Mouse (Mus musculus): ENCODE results near the gene Asb3. TPM values are rescaled to one million over a fixed set of nuclear protein-coding genes. Genes with fewer than 3 reads are reported as not detected.
A peak's percentile ranks its signal among the peaks of the same experiment; 100 is the strongest.

Asb3 gene
- polyA plus RNA-seq, 1 experiment from 2014 or later = 34.2 TPM

GRCm38 (mm10) chr11:30943522-30943921 lies 58.3 kb downstream of the Asb3 start:
- no peak overlapping the region for H3K27ac ChIP-seq (replicated peaks)
- H3K9me3 ChIP-seq (replicated peaks) = no peaks in the 10 kb centered on the region
- ATAC-seq (ENCODE audit: insufficient number of reproducible peaks, low FRiP score, low TSS enrichment, low read depth) = no peak
- no peak overlapping the region for H3K9ac ChIP-seq
- H3K36me3 ChIP-seq = peaks cover 54% of the 10 kb centered on the region
- H3K4me1 ChIP-seq = no peaks in the 10 kb centered on the region
- WGBS = 92% methylated on average over 2 of the region's 2 CpGs
- no peaks in the 10 kb centered on the region for H3K27me3 ChIP-seq
- H3K4me3 ChIP-seq (replicated peaks) = no peak overlapping the region
- H3K4me2 ChIP-seq (replicated peaks) = no peak overlapping the region

DNA sequence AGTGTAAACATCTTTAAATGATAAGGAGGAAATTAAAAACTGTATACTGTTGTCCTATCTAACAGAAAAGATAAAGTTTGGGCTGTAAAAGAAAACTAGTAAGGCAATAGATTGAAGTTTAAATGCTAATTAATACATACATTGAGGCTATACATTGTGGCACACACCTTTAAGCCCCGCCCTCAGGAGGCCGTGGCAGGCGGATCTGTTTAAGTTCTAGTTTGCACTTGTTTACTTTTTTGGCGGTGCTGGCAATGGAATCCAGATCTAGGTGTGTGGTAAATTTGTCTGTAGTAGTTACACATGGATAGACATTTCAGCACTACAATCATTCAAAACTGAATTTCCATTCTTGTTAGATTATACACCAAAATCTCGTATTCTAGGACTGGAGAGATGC lies 67.6 kb downstream of the Asb3 start:
- Histone ChIP-seq H3K4me2 (replicated peaks) (peak overlapping the region; percentile 54), H3K4me1 (peaks cover 13% of the 10 kb centered on the region), H3K4me3 (replicated peaks) (peak overlapping the region; percentile 70), H3K9me3 (replicated peaks) (0 out of 2 replicates have a peak, but pooled peaks cover 8% of the 10 kb centered on the region), H3K27ac (replicated peaks) (no peak overlapping the region), H3K36me3 (peaks cover 25% of the 10 kb centered on the region), H3K9ac (no peak overlapping the region), H3K27me3 (no peaks in the 10 kb centered on the region)
- 52% methylated on average over 5 of the region's 5 CpGs for WGBS
- no peak for ATAC-seq (ENCODE audit: insufficient number of reproducible peaks, low FRiP score, low TSS enrichment, low read depth)

GRCm38 (mm10) chr11:30953469-30954154 lies 68.4 kb downstream of the Asb3 start:
- peak; percentile 84 for ATAC-seq (ENCODE audit: insufficient number of reproducible peaks, low FRiP score, low TSS enrichment, low read depth)
- H3K9me3 ChIP-seq (replicated peaks) = 0 out of 2 replicates have a peak, but pooled peaks cover 8% of the 10 kb centered on the region

DNA sequence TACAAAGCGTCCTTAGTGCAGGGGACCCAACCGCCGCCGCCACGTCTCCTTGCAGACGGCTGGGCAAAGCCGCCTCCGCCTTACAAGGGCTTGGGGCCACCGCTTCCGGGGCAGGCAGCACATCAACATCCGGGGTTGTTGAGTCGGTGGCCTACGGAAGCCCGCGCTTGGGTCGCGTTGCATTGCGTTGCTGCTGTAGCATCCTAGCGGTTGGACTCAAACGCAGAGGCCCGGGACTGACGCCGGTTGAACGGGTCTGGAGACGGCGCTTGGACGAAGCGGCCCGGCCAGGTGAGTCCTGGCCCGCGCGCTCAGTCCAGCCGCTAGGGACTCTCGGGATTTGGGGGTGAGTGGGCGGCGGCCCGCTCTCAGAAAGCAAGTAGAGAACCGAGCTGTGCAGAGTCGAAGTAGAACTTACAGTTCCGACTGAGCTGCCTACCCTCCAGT lies 69.1 kb downstream of the Asb3 start, which contains the start of gene Erlec1:
Erlec1 (minus strand) TSS at position 57 of the 447 bp plus-strand sequence.
- no peaks in the 10 kb centered on the region for H3K27me3 ChIP-seq
- peaks cover 14% of the 10 kb centered on the region for H3K36me3 ChIP-seq
- peak within 1 kb of the TSS; percentile 81 for H3K27ac ChIP-seq (replicated peaks)
- peaks cover 13% of the 10 kb centered on the region for H3K4me1 ChIP-seq
- H3K4me3 ChIP-seq (replicated peaks) = peak within 1 kb of the TSS; percentile 70
- H3K9me3 ChIP-seq (replicated peaks) = 0 out of 2 replicates have a peak, but pooled peaks cover 8% of the 10 kb centered on the region
- peak within 1 kb of the TSS; percentile 65 for H3K4me2 ChIP-seq (replicated peaks)
- peak within 1 kb of the TSS; percentile 76 for H3K9ac ChIP-seq
- ATAC-seq (ENCODE audit: insufficient number of reproducible peaks, low FRiP score, low TSS enrichment, low read depth) = peak; percentile 99
- under 1% methylated on average over 36 of the region's 40 CpGs for WGBS

More at GRCm38 (mm10) chr11:30953469-30954154, 68.4 kb downstream of the Asb3 start:
- no peaks in the 10 kb centered on the region for H3K27me3 ChIP-seq
- H3K9ac ChIP-seq = peak overlapping the region; percentile 76
- WGBS = under 1% methylated on average over 29 of the region's 32 CpGs
- H3K4me3 ChIP-seq (replicated peaks) = peak overlapping the region; percentile 70
- H3K27ac ChIP-seq (replicated peaks) = peak overlapping the region; percentile 79
- peaks cover 13% of the 10 kb centered on the region for H3K4me1 ChIP-seq
- H3K36me3 ChIP-seq = peaks cover 20% of the 10 kb centered on the region
- H3K4me2 ChIP-seq (replicated peaks) = peak overlapping the region; percentile 54

DNA sequence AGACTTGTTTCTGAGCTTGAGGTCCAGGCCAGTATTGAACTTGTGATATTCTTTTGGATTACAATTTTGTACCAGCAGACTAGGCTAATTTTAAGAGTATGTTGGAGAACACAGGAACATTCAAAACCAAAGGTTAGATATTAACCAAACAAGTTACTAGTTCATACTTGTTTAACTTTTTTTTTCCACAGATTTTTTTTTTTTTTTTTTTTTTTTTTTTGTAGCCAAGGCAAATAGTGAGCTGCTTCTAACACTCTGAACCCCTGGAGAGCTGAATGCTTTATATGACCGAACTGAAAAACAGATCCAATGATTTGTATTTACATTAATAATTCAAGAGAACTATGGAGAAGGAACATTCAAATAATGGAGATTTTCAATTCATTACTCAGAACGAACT lies 100.0 kb downstream of the Asb3 start:
- no peaks in the 10 kb centered on the region for H3K27me3 ChIP-seq
- no peaks in the 10 kb centered on the region for H3K36me3 ChIP-seq
- H3K4me3 ChIP-seq (replicated peaks) = peak overlapping the region; percentile 63; the same call in 1 of the 2 replicates
- H3K9ac ChIP-seq = no peak overlapping the region
- H3K4me2 ChIP-seq (replicated peaks) = peak overlapping the region; percentile 58
- no peak overlapping the region for H3K27ac ChIP-seq (replicated peaks)
- 44% methylated on average over 2 of the region's 2 CpGs for WGBS
- no peak for ATAC-seq (ENCODE audit: insufficient number of reproducible peaks, low FRiP score, low TSS enrichment, low read depth)
- H3K4me1 ChIP-seq = peaks cover 4% of the 10 kb centered on the region
- H3K9me3 ChIP-seq (replicated peaks) = no peaks in the 10 kb centered on the region

DNA sequence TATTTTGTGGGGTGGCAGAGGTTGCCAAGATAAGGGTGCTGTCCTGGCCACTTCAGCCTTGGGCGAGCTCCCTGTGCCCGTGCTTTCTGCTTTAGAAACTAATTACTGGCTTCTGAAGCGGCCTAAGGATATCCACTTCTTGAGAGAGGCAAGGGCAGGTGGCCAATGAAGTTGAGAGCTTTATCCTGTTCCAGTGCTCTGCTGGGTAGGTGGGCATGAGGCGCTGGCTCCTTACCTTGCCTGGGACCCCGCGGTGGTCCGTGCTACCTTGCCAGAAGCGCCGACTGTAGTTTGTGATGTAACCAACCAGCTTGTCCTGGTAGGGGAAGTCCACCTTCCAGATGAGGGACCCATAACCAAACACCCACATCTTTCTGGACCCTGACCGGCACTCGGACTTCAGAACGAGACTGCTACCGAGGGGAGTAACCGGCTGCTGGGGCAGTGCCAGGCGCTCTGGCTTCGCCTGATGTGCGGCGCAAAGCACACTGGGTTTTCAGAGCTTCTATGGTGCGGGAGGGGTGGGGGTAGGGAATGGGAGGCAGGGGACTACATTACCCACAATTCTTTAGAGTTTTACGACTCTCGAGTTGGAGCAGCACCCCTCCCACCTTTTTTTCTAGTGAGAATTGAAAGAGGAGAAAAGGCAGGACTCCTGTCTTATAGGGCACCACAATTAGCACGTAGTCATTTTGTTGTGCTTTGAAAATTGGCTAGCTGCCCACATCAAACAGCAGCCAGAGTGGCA lies 100.8 kb downstream of the Asb3 start, which contains the start of gene Chac2:
Chac2 (minus strand) TSS at position 474 of the 748 bp plus-strand sequence.
- peaks cover 4% of the 10 kb centered on the region for H3K4me1 ChIP-seq
- H3K27me3 ChIP-seq = no peaks in the 10 kb centered on the region
- ATAC-seq (ENCODE audit: insufficient number of reproducible peaks, low FRiP score, low TSS enrichment, low read depth) = peak; percentile 96
- peak within 1 kb of the TSS; percentile 67 for H3K27ac ChIP-seq (replicated peaks)
- peak within 1 kb of the TSS; percentile 63 for H3K4me3 ChIP-seq (replicated peaks)
- peak within 1 kb of the TSS; percentile 58 for H3K4me2 ChIP-seq (replicated peaks)
- H3K36me3 ChIP-seq = no peaks in the 10 kb centered on the region
- H3K9ac ChIP-seq = peak within 1 kb of the TSS; percentile 57
- no peaks in the 10 kb centered on the region for H3K9me3 ChIP-seq (replicated peaks)
- WGBS = 1% methylated on average over 22 of the region's 22 CpGs

DNA sequence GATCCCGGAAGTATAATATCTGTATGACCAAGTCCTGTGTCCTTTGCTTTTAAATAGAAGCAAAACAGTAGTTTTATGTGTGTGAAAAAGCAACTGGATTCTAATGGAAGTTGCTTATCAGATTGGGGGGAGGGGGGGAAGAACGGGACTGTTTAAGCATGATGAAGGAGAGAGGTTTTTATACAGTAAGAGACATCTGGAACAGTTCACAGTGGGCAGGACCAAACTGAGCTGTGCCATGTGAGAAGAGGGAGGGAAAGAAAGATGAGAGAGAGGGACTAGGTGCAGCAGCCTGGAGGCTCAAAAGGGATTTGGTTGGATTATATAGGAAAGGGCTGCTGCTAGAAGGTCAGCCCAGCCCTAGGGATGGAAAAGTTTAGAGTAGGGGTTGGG lies 101.4 kb downstream of the Asb3 start:
- no peaks in the 10 kb centered on the region for H3K36me3 ChIP-seq
- no peaks in the 10 kb centered on the region for H3K27me3 ChIP-seq
- peak overlapping the region; percentile 57; the same call in 1 of the 2 replicates for H3K9ac ChIP-seq
- peaks cover 4% of the 10 kb centered on the region for H3K4me1 ChIP-seq
- ATAC-seq (ENCODE audit: insufficient number of reproducible peaks, low FRiP score, low TSS enrichment, low read depth) = peak; percentile 81
- H3K9me3 ChIP-seq (replicated peaks) = no peaks in the 10 kb centered on the region
- peak overlapping the region; percentile 58 for H3K4me2 ChIP-seq (replicated peaks)
- H3K4me3 ChIP-seq (replicated peaks) = peak overlapping the region; percentile 63
- WGBS = 0% methylated on average over 2 of the region's 2 CpGs
- peak overlapping the region; percentile 67; the same call in 1 of the 2 replicates for H3K27ac ChIP-seq (replicated peaks)

GRCm38 (mm10) chr11:30996670-30997069 lies 111.5 kb downstream of the Asb3 start:
- Histone ChIP-seq H3K27ac (replicated peaks) (no peak overlapping the region), H3K4me3 (replicated peaks) (no peak overlapping the region), H3K27me3 (no peaks in the 10 kb centered on the region), H3K9ac (no peak overlapping the region), H3K9me3 (replicated peaks) (no peaks in the 10 kb centered on the region), H3K4me2 (replicated peaks) (no peak overlapping the region), H3K36me3 (no peaks in the 10 kb centered on the region), H3K4me1 (no peaks in the 10 kb centered on the region)
- 67% methylated on average over 3 of the region's 3 CpGs for WGBS
- no peak for ATAC-seq (ENCODE audit: insufficient number of reproducible peaks, low FRiP score, low TSS enrichment, low read depth)

DNA sequence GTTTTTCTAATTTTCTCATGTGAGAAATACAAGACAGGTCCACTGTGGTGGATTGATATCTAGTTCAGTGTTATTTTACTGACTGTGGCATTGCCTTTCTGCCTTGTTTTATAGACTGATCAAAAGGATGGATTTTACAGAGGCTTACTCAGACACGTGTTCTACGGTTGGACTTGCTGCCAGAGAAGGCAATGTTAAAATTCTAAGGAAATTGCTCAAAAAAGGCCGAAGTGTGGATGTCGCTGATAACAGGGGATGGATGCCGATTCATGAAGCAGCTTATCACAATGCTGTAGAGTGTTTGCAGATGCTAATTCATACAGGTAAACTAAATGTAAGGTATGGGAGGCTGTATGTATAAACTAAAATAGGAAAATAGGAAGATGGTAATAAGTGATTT lies 113.0 kb downstream of the Asb3 start:
- 95% methylated on average over 5 of the region's 5 CpGs for WGBS
- no peak overlapping the region for H3K9ac ChIP-seq
- no peak for ATAC-seq (ENCODE audit: insufficient number of reproducible peaks, low FRiP score, low TSS enrichment, low read depth)
- no peaks in the 10 kb centered on the region for H3K36me3 ChIP-seq
- no peak overlapping the region for H3K27ac ChIP-seq (replicated peaks)
- H3K4me1 ChIP-seq = no peaks in the 10 kb centered on the region
- H3K27me3 ChIP-seq = no peaks in the 10 kb centered on the region
- no peaks in the 10 kb centered on the region for H3K9me3 ChIP-seq (replicated peaks)
- H3K4me2 ChIP-seq (replicated peaks) = no peak overlapping the region
- H3K4me3 ChIP-seq (replicated peaks) = no peak overlapping the region

- Histone ChIP-seq H3K9me3 (replicated peaks) (no peaks in the 10 kb centered on the region), H3K4me1 (no peaks in the 10 kb centered on the region), H3K27me3 (no peaks in the 10 kb centered on the region), H3K9ac (no peak overlapping the region), H3K27ac (replicated peaks) (no peak overlapping the region), H3K4me2 (replicated peaks) (no peak overlapping the region), H3K4me3 (replicated peaks) (no peak overlapping the region), H3K36me3 (no peaks in the 10 kb centered on the region)
- 81% methylated on average over 2 of the region's 2 CpGs for WGBS
- no peak for ATAC-seq (ENCODE audit: insufficient number of reproducible peaks, low FRiP score, low TSS enrichment, low read depth)
Measured at GRCm38 (mm10) chr11:30998704-30999103, 113.5 kb downstream of the Asb3 start.

GRCm38 (mm10) chr11:31000028-31000427 lies 114.8 kb downstream of the Asb3 start:
- WGBS = 84% methylated on average over 2 of the region's 2 CpGs
- Histone ChIP-seq H3K36me3 (no peaks in the 10 kb centered on the region), H3K4me3 (replicated peaks) (no peak overlapping the region), H3K27ac (replicated peaks) (no peak overlapping the region), H3K4me2 (replicated peaks) (no peak overlapping the region), H3K27me3 (no peaks in the 10 kb centered on the region), H3K4me1 (no peaks in the 10 kb centered on the region), H3K9ac (no peak overlapping the region), H3K9me3 (replicated peaks) (no peaks in the 10 kb centered on the region)
- ATAC-seq (ENCODE audit: insufficient number of reproducible peaks, low FRiP score, low TSS enrichment, low read depth) = no peak
